Mouse (Mus musculus) left cerebral cortex, adult 2 months (tissue): ENCODE measurements at regions not wholly inside any gene's neighbourhood (a gene's known extent, or its start where the extent isn't known, plus 50 kb on each side); places are given as distances from the start of the nearest gene placed in this dataset.
"Not testable (repeated sequence)": the region's sequence is repeated elsewhere in the genome, so short reads cannot be mapped to it uniquely, and the experiment has no call there.

Experiments
- DNase-seq, 2 experiments: peaks; one replicate each; pipeline ENCODE4 v3.0.0; 2021 to 2022; ENCODE audit warnings: low spot score in 2 of 2, mixed read lengths in 1 of 2; ENCODE audit errors: extremely low spot score in 1 of 2
- H3K27ac ChIP-seq: fragments of 200-600 bp; 2 replicates; pipeline ENCODE4 v1.8.1; 2022
- H3K4me3 ChIP-seq: fragments of 200-600 bp; 2 replicates; pipeline ENCODE4 v1.8.1; 2022
- CTCF ChIP-seq: fragments of 200-600 bp; IDR thresholded peaks from 2 replicates; pipeline ENCODE4 v1.8.1; 2022; ENCODE audit warnings: antibody characterized with exemption, mild to moderate bottlenecking, moderate library complexity
- intact Hi-C: fragments of 180-260 bp; cut with DNase I; formaldehyde crosslinking; loops from one replicate; pipeline ENCODE4 v1.15.1; 2025

GRCm38 (mm10) chr5:101445792-101446191 is 219.0 kb downstream of the Nkx6-1 start:
- intact Hi-C loops: no loop called here
- DNase-seq: no peak

GRCm38 (mm10) chr5:101441782-101442181 is 223.0 kb downstream of the Nkx6-1 start:
- H3K4me3 ChIP-seq: no peak overlapping the region
- no peak overlapping the region for H3K27ac ChIP-seq
- DNase-seq: no peak
- no peak; the same call in 1 of the 2 replicates for TF ChIP-seq CTCF
- intact Hi-C loops: no loop called here

More at GRCm38 (mm10) chr5:101445792-101446191, 219.0 kb downstream of the Nkx6-1 start:
- Histone ChIP-seq H3K4me3 (no peak overlapping the region), H3K27ac (no peak overlapping the region)
- TF ChIP-seq CTCF: no peak

- intact Hi-C loops: no loop called here
- Histone ChIP-seq H3K27ac (no peak overlapping the region), H3K4me3 (no peak overlapping the region)
- no peak for TF ChIP-seq CTCF
- DNase-seq: no peak
These were observed 227.0 kb downstream of the Nkx6-1 start for GRCm38 (mm10) chr5:101437666-101438299.

- DNase-seq: no peak
- intact Hi-C loops: no loop called here
- no peak for TF ChIP-seq CTCF
- no peak overlapping the region for H3K27ac ChIP-seq
- no peak overlapping the region for H3K4me3 ChIP-seq
These were observed 238.6 kb downstream of the Nkx6-1 start for GRCm38 (mm10) chr5:101426067-101426771.

- Histone ChIP-seq H3K4me3 (no peak overlapping the region), H3K27ac (no peak overlapping the region)
- no peak for TF ChIP-seq CTCF
- DNase-seq: no peak
- intact Hi-C loops: no loop called here
These were observed 280.5 kb downstream of the Nkx6-1 start for GRCm38 (mm10) chr5:101384316-101384715.

- no peak for TF ChIP-seq CTCF
- no peak overlapping the region for H3K4me3 ChIP-seq
- no peak for DNase-seq
- intact Hi-C loops: no loop called here
- H3K27ac ChIP-seq: no peak overlapping the region
These were observed 283.4 kb downstream of the Nkx6-1 start for GRCm38 (mm10) chr5:101381361-101381760.

- TF ChIP-seq CTCF: no peak
- no peak for DNase-seq
- intact Hi-C loops: no loop called here
- Histone ChIP-seq H3K4me3 (no peak overlapping the region), H3K27ac (no peak overlapping the region)
These were observed 288.1 kb downstream of the Nkx6-1 start for GRCm38 (mm10) chr5:101376657-101377056.

GRCm38 (mm10) chr5:101374129-101374528 is 290.7 kb downstream of the Nkx6-1 start:
- intact Hi-C loops: no loop called here
- Histone ChIP-seq H3K27ac (no peak overlapping the region), H3K4me3 (no peak overlapping the region)
- DNase-seq: no peak
- TF ChIP-seq CTCF: no peak

- intact Hi-C loops: no loop called here
- no peak for DNase-seq
- TF ChIP-seq CTCF: no peak
- Histone ChIP-seq H3K4me3 (no peak overlapping the region), H3K27ac (no peak overlapping the region)
These were observed 292.6 kb downstream of the Nkx6-1 start for GRCm38 (mm10) chr5:101372204-101372603.

GRCm38 (mm10) chr5:101365364-101365763 is 299.4 kb downstream of the Nkx6-1 start:
- DNase-seq: peak; percentile 42 to 66
- Histone ChIP-seq H3K27ac (no peak overlapping the region), H3K4me3 (no peak overlapping the region)
- intact Hi-C loops: loop anchor here (5.0 kb wide), 1 partner anchor 302 kb away; no protein-coding TSS in a partner anchor
- TF ChIP-seq CTCF: peak; percentile 78

- no peak for DNase-seq
- TF ChIP-seq CTCF: no peak
- Histone ChIP-seq H3K27ac (no peak overlapping the region), H3K4me3 (no peak overlapping the region)
- intact Hi-C loops: no loop called here
These were observed 304.8 kb downstream of the Nkx6-1 start for GRCm38 (mm10) chr5:101359986-101360385.

GRCm38 (mm10) chr5:101345406-101345805 is 319.4 kb downstream of the Nkx6-1 start:
- TF ChIP-seq CTCF: no peak
- no peak overlapping the region for H3K4me3 ChIP-seq
- intact Hi-C loops: no loop called here
- H3K27ac ChIP-seq: no peak overlapping the region
- no peak for DNase-seq

- DNase-seq, intact Hi-C loops, H3K4me3 ChIP-seq, H3K27ac ChIP-seq: not testable (repeated sequence)
These were observed 328.4 kb downstream of the Nkx6-1 start for GRCm38 (mm10) chr5:101336361-101336760.
